18 mouse cellular contexts compared by ENCODE assay signal in the genomic region with DNA sequence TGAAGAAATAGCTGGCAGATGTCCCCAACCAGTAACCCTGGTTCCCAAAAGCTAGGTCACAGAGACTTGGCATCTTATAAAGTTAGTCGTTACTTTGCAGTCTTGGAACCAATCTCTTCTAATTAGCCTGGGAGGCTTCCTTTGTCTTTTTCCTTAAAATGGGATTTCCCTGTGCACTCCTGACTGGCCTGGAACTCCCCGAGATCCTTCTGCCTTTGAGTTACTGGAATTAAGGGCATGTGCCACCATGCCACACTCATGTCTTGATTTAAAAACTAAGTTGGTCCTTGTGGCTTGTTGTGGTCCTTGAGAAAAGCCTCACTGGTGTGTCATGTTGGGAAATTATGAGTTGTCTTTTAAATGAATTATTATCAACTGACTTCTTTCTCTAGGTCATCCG. TPM values are rescaled to one million over a fixed set of nuclear protein-coding genes. Genes with fewer than 3 reads are reported as not detected.
"Had no signal": no experiment of that assay in that cellular context is flagged by ENCODE, and none has a peak within 500 bp of the region (broad histone marks: within the 10 kb centered on the region; RNA-seq: fewer than 3 reads in every experiment).

No protein-coding gene starts in this region.

- H3K4me1 ChIP-seq: stomach, embryonic 15.5 days had no signal

- H3K4me2 ChIP-seq: lung, embryonic 14.5 days; midbrain, embryonic 13.5 days; midbrain, embryonic 15.5 days; neural tube, embryonic 12.5 days; stomach, embryonic 15.5 days had no signal

- H3K27me3 ChIP-seq: midbrain, embryonic 13.5 days; midbrain, embryonic 15.5 days; neural tube, embryonic 12.5 days; stomach, embryonic 15.5 days had no signal

- ATAC-seq: midbrain, embryonic 13.5 days; midbrain, embryonic 15.5 days had no signal

- H3K27ac ChIP-seq: midbrain, embryonic 10.5 days; midbrain, embryonic 13.5 days; midbrain, embryonic 15.5 days; neural tube, embryonic 12.5 days; stomach, embryonic 15.5 days; stomach, postnatal 0 days had no signal

- H3K9me3 ChIP-seq: midbrain, embryonic 10.5 days; midbrain, embryonic 13.5 days; midbrain, embryonic 15.5 days; neural tube, embryonic 12.5 days; stomach, embryonic 15.5 days had no signal

- DNase-seq: lung, adult 18-20 months; lung, embryonic 14.5 days; lung, postnatal 10 days; lung, postnatal 4 days; right cerebral cortex, postnatal 14 days; thymus, adult 2 months; thymus, postnatal 25 days; thymus, postnatal 4 days had no signal

- H3K4me3 ChIP-seq: midbrain, embryonic 10.5 days; midbrain, embryonic 13.5 days; midbrain, embryonic 15.5 days; neural tube, embryonic 12.5 days; stomach, embryonic 15.5 days had no signal

- H3K9ac ChIP-seq: lung, embryonic 14.5 days; midbrain, embryonic 13.5 days; midbrain, embryonic 15.5 days; neural tube, embryonic 12.5 days; stomach, embryonic 15.5 days had no signal

RNA-seq across cellular contexts. Expression of a gene that starts 48.1 kb away (rescaled TPM):
- total RNA-seq: megakaryocyte, adult 5-6 weeks; megakaryocyte-erythroid progenitor cell, adult 5-6 weeks; neutrophil, adult 5-6 weeks had no signal
- polyA plus RNA-seq: lung, embryonic 16.5 days; midbrain, embryonic 13.5 days; midbrain, embryonic 15.5 days; neural tube, embryonic 12.5 days; stomach, embryonic 15.5 days; stomach, postnatal 0 days had no signal
